Mouse (Mus musculus): ENCODE data around the gene Gm5148. TPM values are rescaled to one million over a fixed set of nuclear protein-coding genes. Genes with fewer than 3 reads are reported as not detected.

Gene Gm5148
- total RNA-seq (2014; rRNA removed) = 0.09 and 0.20 TPM in 2 replicates
- polyA plus RNA-seq (2012; rRNA removed) = 0.73 and 0.94 TPM in 2 replicates

- Histone ChIP-seq H3K9ac (ENCODE audit: low read depth, low read length) (no peak within 1 kb of the TSS), H3K79me2 (ENCODE audit: control insufficient read depth, insufficient read depth, low read length) (no peaks in the 10 kb centered on the region), H3K4me3 (ENCODE audit: insufficient read depth, low read depth, low read length) (peak within 1 kb of the TSS; percentile 39; the same call in 1 of the 2 replicates), H3K4me1 (ENCODE audit: control insufficient read depth, insufficient read depth, low read length) (peaks cover 16% of the 10 kb centered on the region), H3K27ac (replicated peaks; ENCODE audit: insufficient read depth, low read depth, low read length) (no peak within 1 kb of the TSS), H3K27me3 (ENCODE audit: control insufficient read depth, insufficient read depth, low read length) (no peaks in the 10 kb centered on the region), H3K36me3 (ENCODE audit: control insufficient read depth, insufficient read depth, low read length) (no peaks in the 10 kb centered on the region)
- no peak for TF ChIP-seq POLR2A (IDR thresholded peaks at IDR 0.05; ENCODE audit: extremely low read depth, insufficient read depth, low read length)
- TF ChIP-seq CTCF (IDR thresholded peaks at IDR 0.05; ENCODE audit: low read depth, low read length) = 0 out of 2 replicates have a peak, but pooled peaks have one; percentile 18
- peak; percentile 44 for DNase-seq (ENCODE audit: extremely low read depth, low read depth, low spot score)
- WGBS = 20% methylated on average over 24 of the region's 24 CpGs
Observed at GRCm38 (mm10) chr3:37724171-37724804, at the start of gene Gm5148. Gene Gm5148, minus strand, starts transcription at chr3:37724490.

DNA sequence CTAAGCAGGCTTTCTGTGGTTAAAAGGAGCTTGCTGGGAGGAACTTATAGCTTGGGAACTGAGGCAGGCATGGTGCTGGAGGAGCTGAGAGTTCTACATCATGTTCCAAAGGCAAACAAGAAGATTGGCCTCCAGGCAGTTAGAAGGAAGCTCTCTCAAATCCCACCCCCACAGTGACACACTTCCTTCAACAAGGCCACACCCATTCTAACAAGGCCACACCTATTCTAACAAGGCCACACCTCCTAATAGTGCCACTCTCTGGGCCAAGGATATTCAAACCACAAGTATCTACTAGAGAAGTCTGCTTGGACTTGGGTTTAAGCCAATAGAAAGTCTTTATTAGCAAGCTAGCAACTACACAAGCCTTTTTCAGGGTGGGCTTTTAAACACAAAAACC lies 46.7 kb upstream of the Gm5148 start:
- Histone ChIP-seq H3K27ac (replicated peaks; ENCODE audit: insufficient read depth, low read depth, low read length) (no peak overlapping the region), H3K36me3 (ENCODE audit: control insufficient read depth, insufficient read depth, low read length) (no peaks in the 10 kb centered on the region), H3K79me2 (ENCODE audit: control insufficient read depth, insufficient read depth, low read length) (no peaks in the 10 kb centered on the region), H3K4me3 (ENCODE audit: insufficient read depth, low read depth, low read length) (no peak overlapping the region), H3K4me1 (ENCODE audit: control insufficient read depth, insufficient read depth, low read length) (0 out of 2 replicates have a peak, but pooled peaks cover 2% of the 10 kb centered on the region), H3K27me3 (ENCODE audit: control insufficient read depth, insufficient read depth, low read length) (no peaks in the 10 kb centered on the region), H3K9ac (ENCODE audit: low read depth, low read length) (no peak overlapping the region)
- no peak for TF ChIP-seq POLR2A (IDR thresholded peaks at IDR 0.05; ENCODE audit: extremely low read depth, insufficient read depth, low read length)
- TF ChIP-seq CTCF (IDR thresholded peaks at IDR 0.05; ENCODE audit: low read depth, low read length) = no peak
- no peak for DNase-seq (ENCODE audit: extremely low read depth, low read depth, low spot score)

- WGBS = 48% methylated on average over 5 of the region's 5 CpGs
- no peak overlapping the region for H3K9ac ChIP-seq (ENCODE audit: low read depth, low read length)
- H3K36me3 ChIP-seq (ENCODE audit: control insufficient read depth, insufficient read depth, low read length) = no peaks in the 10 kb centered on the region
- H3K4me1 ChIP-seq (ENCODE audit: control insufficient read depth, insufficient read depth, low read length) = 0 out of 2 replicates have a peak, but pooled peaks cover 2% of the 10 kb centered on the region
- H3K27me3 ChIP-seq (ENCODE audit: control insufficient read depth, insufficient read depth, low read length) = no peaks in the 10 kb centered on the region
- H3K27ac ChIP-seq (replicated peaks; ENCODE audit: insufficient read depth, low read depth, low read length) = peak overlapping the region; percentile 91
- H3K4me3 ChIP-seq (ENCODE audit: insufficient read depth, low read depth, low read length) = no peak overlapping the region
- no peak for TF ChIP-seq CTCF (IDR thresholded peaks at IDR 0.05; ENCODE audit: low read depth, low read length)
- TF ChIP-seq POLR2A (IDR thresholded peaks at IDR 0.05; ENCODE audit: extremely low read depth, insufficient read depth, low read length) = no peak
- DNase-seq (ENCODE audit: extremely low read depth, low read depth, low spot score) = peak; percentile 56
- no peaks in the 10 kb centered on the region for H3K79me2 ChIP-seq (ENCODE audit: control insufficient read depth, insufficient read depth, low read length)
Observed at GRCm38 (mm10) chr3:37769268-37769756, 45.0 kb upstream of the Gm5148 start.

- no peaks in the 10 kb centered on the region for H3K27me3 ChIP-seq (ENCODE audit: control insufficient read depth, insufficient read depth, low read length)
- no peak overlapping the region for H3K4me3 ChIP-seq (ENCODE audit: insufficient read depth, low read depth, low read length)
- DNase-seq (ENCODE audit: extremely low read depth, low read depth, low spot score) = no peak
- H3K79me2 ChIP-seq (ENCODE audit: control insufficient read depth, insufficient read depth, low read length) = no peaks in the 10 kb centered on the region
- H3K36me3 ChIP-seq (ENCODE audit: control insufficient read depth, insufficient read depth, low read length) = no peaks in the 10 kb centered on the region
- 80% methylated on average over 12 of the region's 12 CpGs for WGBS
- H3K9ac ChIP-seq (ENCODE audit: low read depth, low read length) = no peak overlapping the region
- H3K4me1 ChIP-seq (ENCODE audit: control insufficient read depth, insufficient read depth, low read length) = 0 out of 2 replicates have a peak, but pooled peaks cover 2% of the 10 kb centered on the region
- TF ChIP-seq POLR2A (IDR thresholded peaks at IDR 0.05; ENCODE audit: extremely low read depth, insufficient read depth, low read length) = no peak
- TF ChIP-seq CTCF (IDR thresholded peaks at IDR 0.05; ENCODE audit: low read depth, low read length) = no peak
- H3K27ac ChIP-seq (replicated peaks; ENCODE audit: insufficient read depth, low read depth, low read length) = no peak overlapping the region
Observed at GRCm38 (mm10) chr3:37767147-37768015, 43.1 kb upstream of the Gm5148 start.

GRCm38 (mm10) chr3:37766628-37767027 lies 42.3 kb upstream of the Gm5148 start:
- Histone ChIP-seq H3K4me1 (ENCODE audit: control insufficient read depth, insufficient read depth, low read length) (0 out of 2 replicates have a peak, but pooled peaks cover 2% of the 10 kb centered on the region), H3K79me2 (ENCODE audit: control insufficient read depth, insufficient read depth, low read length) (no peaks in the 10 kb centered on the region), H3K4me3 (ENCODE audit: insufficient read depth, low read depth, low read length) (no peak overlapping the region), H3K27ac (replicated peaks; ENCODE audit: insufficient read depth, low read depth, low read length) (no peak overlapping the region), H3K9ac (ENCODE audit: low read depth, low read length) (no peak overlapping the region), H3K27me3 (ENCODE audit: control insufficient read depth, insufficient read depth, low read length) (no peaks in the 10 kb centered on the region), H3K36me3 (ENCODE audit: control insufficient read depth, insufficient read depth, low read length) (no peaks in the 10 kb centered on the region)
- WGBS = 85% methylated on average over 4 of the region's 4 CpGs
- TF ChIP-seq POLR2A (IDR thresholded peaks at IDR 0.05; ENCODE audit: extremely low read depth, insufficient read depth, low read length) (no peak), CTCF (IDR thresholded peaks at IDR 0.05; ENCODE audit: low read depth, low read length) (no peak)
- no peak for DNase-seq (ENCODE audit: extremely low read depth, low read depth, low spot score)

Data from liver, adult 2 months (tissue).